Mouse (Mus musculus) embryo, embryonic 11 days (tissue): Measurements from ENCODE around the gene Srm.

Experiments
- DNase-seq: peaks from one replicate; pipeline ENCODE4 v3.0.0-alpha.2; 2015

Gene Srm

DNA sequence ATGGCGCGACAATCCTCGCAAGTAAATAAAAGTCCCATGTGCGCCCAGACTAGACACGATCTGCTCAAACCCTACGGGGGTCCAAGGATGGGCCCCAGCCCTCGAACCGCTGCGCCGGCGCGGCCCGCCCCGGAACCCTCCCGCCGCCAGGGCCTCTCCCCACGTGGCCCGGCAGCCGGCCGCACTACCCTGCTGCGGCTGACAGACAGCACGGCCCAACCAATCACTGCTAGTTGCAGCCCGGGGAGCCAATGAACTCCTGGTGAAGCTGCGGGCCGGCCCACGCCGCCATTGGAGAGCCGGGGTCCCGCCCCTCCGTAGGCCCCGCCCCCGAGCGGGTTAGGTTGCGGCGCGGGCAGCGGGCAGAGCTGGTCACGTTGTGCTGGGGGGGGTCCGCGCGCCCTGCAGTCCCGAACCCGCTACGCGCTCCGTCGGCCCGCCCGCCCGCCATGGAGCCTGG is at the start of gene Srm:
Srm (plus strand) TSS at position 333 of the 460 bp plus-strand sequence.
- DNase-seq, result peak; percentile 99

GRCm38 (mm10) chr4:148549106-148549505 is 42.2 kb upstream of the Srm start:
- DNase-seq, result no peak

DNA sequence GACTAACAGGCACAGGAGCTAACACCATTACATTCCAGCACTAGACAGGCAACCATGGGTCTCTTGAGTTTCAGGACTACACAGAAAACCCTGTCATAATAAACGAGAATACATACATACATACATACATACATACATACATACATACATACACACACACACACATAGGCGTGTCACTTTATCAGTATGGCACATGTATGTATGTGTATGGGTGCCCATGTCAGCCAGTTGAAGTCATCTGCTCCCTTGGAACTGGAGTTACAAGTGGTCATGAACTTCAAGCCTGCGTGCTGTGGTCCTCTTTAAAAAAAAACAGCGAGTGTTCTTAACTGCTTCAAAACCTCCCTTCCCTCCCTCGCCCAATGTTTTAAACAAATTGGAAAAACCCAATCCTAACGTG is 33.5 kb upstream of the Srm start:
- no peak for DNase-seq

- DNase-seq, result peak; percentile 95
Measured at GRCm38 (mm10) chr4:148558297-148559000, 32.9 kb upstream of the Srm start, which contains the start of gene Exosc10. Exosc10 (plus strand) TSS chr4:148558429.

DNA sequence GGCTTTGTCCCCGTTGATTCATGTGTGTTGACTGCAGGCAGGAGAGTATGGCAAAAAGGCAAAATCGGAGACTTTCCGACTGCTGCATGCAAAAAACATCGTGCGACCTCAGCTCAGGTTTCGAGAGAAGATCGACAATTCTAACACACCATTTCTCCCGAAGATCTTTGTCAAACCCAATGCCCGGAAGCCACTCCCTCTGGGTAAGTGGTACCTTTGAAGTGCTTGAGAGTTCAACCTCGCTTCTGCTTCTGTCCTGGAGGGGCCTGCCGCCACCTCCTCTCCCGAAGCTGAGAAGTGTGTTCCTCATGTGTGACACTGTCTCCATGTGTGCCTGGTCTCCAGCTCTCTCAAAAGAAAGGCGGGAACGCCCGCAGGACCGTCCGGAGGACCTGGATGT is 28.6 kb upstream of the Srm start:
- DNase-seq, result no peak

GRCm38 (mm10) chr4:148563595-148563994 is 27.7 kb upstream of the Srm start:
- DNase-seq, result no peak

DNA sequence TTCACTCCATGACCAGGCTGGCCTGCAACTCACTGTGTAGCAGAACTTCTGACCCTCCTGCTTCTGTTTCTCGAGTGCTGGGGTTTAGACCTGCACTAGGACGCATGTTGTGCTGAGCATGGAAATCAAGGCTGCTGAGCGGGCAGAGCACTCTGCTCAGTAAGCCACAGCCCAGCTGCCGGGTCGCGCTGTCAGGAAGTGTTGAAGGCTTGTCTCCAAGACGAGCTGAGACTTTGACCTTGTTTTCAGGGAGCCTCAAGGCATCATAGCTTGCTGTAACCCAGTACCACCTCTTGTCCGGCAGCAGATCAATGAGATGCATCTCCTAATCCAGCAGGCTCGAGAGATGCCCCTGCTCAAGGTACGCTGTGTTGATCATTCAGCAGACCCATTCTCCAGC is 21.2 kb upstream of the Srm start:
- no peak for DNase-seq

- no peak for DNase-seq
Measured at GRCm38 (mm10) chr4:148570693-148571295, 20.5 kb upstream of the Srm start.

DNA sequence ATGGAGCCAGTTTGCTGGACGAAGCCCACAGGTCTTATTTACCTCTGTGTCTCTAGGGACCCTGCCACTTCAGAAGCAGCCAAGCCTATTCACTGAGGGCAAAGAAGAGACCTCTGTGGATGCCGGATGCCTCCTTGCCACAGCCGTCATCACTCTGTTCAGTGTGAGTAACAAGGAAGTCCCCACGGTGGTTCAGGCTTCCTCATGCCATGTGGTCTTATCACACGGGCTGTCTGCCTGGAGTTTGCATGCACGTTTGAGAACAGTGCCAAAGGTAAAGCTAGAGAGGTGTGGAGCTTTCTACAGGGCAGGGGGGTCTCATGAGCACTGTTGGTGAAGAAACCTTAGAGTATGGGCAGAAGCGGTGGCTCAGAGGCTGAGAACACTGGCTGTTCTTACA is 18.1 kb upstream of the Srm start:
- no peak for DNase-seq

DNA sequence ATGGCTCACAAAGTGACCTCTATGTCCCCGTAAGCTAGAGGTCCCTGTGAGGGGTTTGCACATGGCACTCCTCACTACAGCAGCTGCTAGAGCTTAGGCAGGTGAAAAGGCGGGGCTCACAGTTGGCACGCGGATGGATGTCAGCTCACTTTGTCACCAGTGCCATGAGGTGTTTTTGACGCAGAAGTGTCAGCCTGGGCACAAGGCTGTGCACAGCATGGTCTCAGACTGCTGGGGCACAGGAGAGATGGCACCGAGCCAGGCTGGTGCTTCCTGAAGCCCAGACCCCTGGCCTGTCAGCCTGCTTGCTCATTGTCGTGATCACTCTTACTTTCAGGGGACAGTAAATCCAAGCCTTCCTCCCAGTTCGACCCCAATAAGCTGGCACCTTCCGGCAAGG is 10.5 kb upstream of the Srm start:
- DNase-seq, result no peak

DNA sequence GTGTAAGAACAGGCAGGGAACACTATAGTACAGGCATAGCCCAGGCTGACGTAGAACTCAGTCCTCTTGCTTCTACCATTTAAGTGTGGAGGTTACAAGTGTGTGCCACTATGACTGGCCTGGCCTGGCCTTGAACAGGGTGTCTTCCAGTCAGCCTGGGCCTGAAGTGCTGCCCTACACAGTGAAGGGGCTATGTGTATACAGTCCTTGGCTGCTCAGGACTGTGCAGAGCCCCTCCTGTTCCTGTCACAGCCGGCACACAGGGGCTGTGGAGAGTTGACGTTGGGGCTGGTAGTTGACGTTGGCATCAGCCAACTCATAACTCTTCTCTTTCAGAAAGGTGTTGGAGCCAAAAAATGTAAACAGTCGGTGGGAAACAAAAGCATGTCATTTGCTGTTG is 9.9 kb upstream of the Srm start:
- DNase-seq, result no peak

DNA sequence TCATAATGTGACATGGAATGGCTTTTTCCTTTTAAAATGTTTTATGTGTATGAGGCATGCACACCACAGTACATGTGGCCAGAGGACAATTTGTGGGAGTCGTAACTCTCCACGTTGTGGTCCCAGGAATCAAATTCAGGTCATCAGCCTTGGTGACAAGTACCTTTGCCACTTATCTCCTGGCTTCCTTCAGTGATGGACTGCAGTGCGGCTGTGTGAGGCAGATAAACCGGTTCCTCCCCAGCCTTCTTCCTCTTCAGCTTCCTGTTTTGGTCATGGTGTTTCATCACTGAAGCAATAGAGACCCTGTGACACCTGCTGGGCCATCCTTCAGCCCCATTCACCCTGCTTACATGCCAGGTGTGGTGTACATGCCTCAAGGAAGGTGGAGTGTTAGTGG is 8.0 kb upstream of the Srm start:
- no peak for DNase-seq

DNA sequence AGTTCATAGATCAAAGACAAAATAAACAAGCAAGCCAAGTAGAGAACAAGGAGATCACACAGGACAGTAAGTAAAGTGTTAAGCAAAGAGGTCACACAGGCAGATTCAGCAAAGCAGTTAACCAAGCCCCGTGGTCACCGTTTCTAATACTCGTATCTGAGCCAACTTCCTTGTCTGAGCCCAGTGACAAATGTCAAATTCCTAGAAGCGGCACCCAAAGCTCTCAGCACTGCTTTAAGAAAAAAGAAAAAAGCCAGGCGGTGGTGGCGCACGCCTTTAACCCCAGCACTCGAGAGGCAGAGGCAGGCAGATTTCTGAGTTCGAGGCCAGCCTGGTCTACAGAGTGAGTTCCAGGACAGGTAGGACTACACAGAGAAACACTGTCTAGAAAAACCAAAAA is 4.7 kb upstream of the Srm start:
- no peak for DNase-seq

DNA sequence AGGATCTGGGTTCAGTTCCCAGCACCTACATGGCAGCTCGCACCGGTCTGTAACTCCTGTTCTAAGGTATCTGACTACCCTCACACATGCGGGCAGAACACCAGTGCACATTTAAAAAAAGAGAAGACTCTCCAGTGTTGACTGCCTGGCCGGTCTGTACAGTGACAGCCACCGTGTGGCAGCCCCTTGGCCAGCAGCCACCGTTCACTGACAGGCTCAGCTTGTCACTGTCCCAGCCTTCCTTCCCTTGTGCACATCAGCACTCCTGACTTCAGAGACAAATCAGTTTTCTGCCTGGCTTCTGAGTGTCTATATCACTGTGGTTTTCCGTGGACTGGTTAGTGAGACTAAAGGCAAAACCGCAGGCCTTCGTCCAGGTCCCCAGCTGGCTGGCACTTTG is 2.5 kb upstream of the Srm start:
- DNase-seq, result no peak

DNA sequence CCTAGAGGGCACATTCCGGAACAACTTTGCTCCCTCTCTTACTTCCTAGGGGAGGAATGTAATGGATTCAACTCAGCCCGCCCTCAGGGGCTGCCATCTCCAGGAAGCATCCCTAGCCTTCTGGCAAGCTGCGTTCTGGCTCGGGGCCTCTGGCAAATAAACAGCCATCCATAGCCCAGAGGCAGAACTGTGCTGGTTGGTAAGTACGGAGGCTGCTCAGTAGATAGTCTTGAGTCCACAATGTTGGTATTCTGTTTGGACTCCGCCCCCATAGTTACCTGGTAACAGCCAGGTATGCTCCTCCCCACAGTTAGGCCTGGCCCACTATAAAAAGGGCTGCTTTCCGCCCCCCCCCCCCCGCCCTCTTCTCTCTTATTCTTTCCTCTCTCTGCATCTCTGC is 1.7 kb upstream of the Srm start:
- DNase-seq, result no peak

GRCm38 (mm10) chr4:148590421-148591170 is 707 bp upstream of the Srm start:
- peak; percentile 62 for DNase-seq

- DNase-seq, result peak; percentile 51
Measured at GRCm38 (mm10) chr4:148591637-148592380, 506 bp downstream of the Srm start.

DNA sequence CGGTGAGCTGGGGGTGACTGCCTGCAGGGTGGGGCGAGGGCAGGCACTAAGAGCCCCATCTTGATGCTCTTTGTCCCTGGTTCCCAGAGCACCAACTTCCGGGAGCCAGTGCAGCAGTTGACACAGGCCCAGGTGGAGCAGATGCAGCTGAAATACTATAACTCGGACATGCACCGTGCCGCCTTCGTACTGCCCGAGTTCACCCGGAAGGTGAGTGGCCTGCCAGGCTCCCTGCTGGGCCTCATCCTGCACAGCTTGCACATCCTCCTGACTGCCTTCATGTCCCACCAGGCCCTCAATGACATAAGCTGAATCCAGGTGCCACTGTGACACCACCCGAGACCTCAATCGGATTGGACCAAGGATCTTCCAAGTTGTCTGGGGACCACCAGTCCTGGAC is 2.7 kb downstream of the Srm start:
- DNase-seq, result no peak

DNA sequence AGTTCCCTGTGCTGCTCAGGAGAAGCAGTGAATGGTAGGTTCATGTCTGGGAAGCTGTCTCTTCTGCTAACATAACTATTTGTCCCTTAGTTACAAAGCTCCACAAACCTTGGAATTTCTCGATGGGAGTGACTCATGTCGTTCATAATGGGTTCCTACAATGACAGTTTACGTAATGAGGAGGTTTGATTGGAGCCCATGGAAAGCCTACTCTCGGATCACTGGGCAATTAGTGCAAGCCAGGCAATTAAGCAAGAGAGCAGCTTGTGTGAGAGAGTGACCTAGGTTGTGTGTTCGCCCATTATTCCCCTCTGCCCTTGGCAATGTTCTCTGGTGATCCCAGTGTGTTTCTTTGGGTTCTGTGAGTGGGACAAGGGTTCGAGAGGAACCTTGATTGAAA is 4.6 kb downstream of the Srm start:
- no peak for DNase-seq

GRCm38 (mm10) chr4:148596731-148597130 is 5.4 kb downstream of the Srm start:
- DNase-seq, result no peak

GRCm38 (mm10) chr4:148598826-148599225 is 7.5 kb downstream of the Srm start:
- no peak for DNase-seq

- DNase-seq, result no peak
Measured at GRCm38 (mm10) chr4:148600316-148600715, 9.0 kb downstream of the Srm start.

DNA sequence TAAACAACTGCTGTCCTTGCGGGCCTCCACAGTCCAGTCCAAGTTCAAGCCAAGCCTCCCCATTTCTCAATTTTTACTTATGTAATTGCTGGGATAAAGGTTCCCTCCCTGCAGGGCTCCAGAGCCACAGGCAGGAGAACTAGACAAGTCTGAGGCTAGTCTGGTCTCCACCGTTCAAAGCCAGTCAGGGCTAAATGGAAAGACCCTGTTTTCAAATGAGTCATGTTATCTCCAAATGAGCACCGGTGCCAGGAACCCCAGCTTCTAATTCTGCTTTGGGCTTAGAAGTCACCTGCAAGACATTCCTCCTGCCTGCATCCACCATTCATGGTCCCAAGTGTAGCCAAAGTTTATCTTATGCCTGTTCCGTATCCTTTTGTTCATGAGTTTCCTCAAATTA is 10.6 kb downstream of the Srm start:
- no peak for DNase-seq
